Mouse (Mus musculus) lung, postnatal 14 days (tissue): Measurements from ENCODE around the gene Nectin3.

ENCODE experiments used
- DNase-seq: peaks from one replicate; pipeline ENCODE4 v3.0.0; 2021

The Nectin3 gene

GRCm38 (mm10) chr16:46498421-46498789, at the start of gene Nectin3:
Gene Nectin3 (minus strand): TSS chr16:46498525.
- no peak for DNase-seq

GRCm38 (mm10) chr16:46538092-46538491, 39.8 kb upstream of the Nectin3 start:
- no peak for DNase-seq

- DNase-seq: no peak
Measured at GRCm38 (mm10) chr16:46532465-46533254, 34.3 kb upstream of the Nectin3 start.

- DNase-seq: no peak
Measured at GRCm38 (mm10) chr16:46531023-46531422, 32.7 kb upstream of the Nectin3 start.

GRCm38 (mm10) chr16:46520885-46521417, 22.6 kb upstream of the Nectin3 start:
- DNase-seq: no peak

- DNase-seq: no peak
Measured at GRCm38 (mm10) chr16:46519606-46520005, 21.3 kb upstream of the Nectin3 start.

- peak; percentile 35 for DNase-seq
Measured at GRCm38 (mm10) chr16:46507944-46508333, 9.6 kb upstream of the Nectin3 start.

- peak; percentile 5 for DNase-seq
Measured at GRCm38 (mm10) chr16:46507260-46507943, 9.1 kb upstream of the Nectin3 start.

- DNase-seq: no peak
Measured at GRCm38 (mm10) chr16:46504006-46504405, 5.7 kb upstream of the Nectin3 start.

- DNase-seq: no peak
Measured at GRCm38 (mm10) chr16:46502311-46502710, 4.0 kb upstream of the Nectin3 start.

GRCm38 (mm10) chr16:46500759-46501158, 2.4 kb upstream of the Nectin3 start:
- no peak for DNase-seq

GRCm38 (mm10) chr16:46497686-46498420, 472 bp downstream of the Nectin3 start:
- peak; percentile 16 for DNase-seq

GRCm38 (mm10) chr16:46496889-46497685, 1.2 kb downstream of the Nectin3 start:
- DNase-seq: peak; percentile 95

GRCm38 (mm10) chr16:46496031-46496868, 2.1 kb downstream of the Nectin3 start:
- DNase-seq: peak; percentile 59

GRCm38 (mm10) chr16:46495201-46495600, 3.1 kb downstream of the Nectin3 start:
- no peak for DNase-seq

GRCm38 (mm10) chr16:46487436-46488097, 10.8 kb downstream of the Nectin3 start:
- DNase-seq: peak; percentile 68

- no peak for DNase-seq
Measured at GRCm38 (mm10) chr16:46477336-46477735, 21.0 kb downstream of the Nectin3 start.

GRCm38 (mm10) chr16:46451421-46451820, 46.9 kb downstream of the Nectin3 start:
- DNase-seq: no peak

- DNase-seq: no peak
Measured at GRCm38 (mm10) chr16:46449013-46449412, 49.3 kb downstream of the Nectin3 start.

- DNase-seq: no peak
Measured at GRCm38 (mm10) chr16:46431317-46431716, 67.0 kb downstream of the Nectin3 start.

- DNase-seq: no peak
Measured at GRCm38 (mm10) chr16:46416177-46416576, 82.1 kb downstream of the Nectin3 start.
